Mouse (Mus musculus) forebrain, embryonic 11.5 days (tissue): ENCODE measurements around the gene Acot3. TPM values are rescaled to one million over a fixed set of nuclear protein-coding genes. Genes with fewer than 3 reads are reported as not detected.
"Not testable (repeated sequence)": the region's sequence is repeated elsewhere in the genome, so short reads cannot be mapped to it uniquely, and the experiment has no call there.

ENCODE experiments used
- ATAC-seq: fragments of 200-750 bp; cut with Nextera tagmentation; replicated peaks from 2 replicates; pipeline ENCODE4 v1.8.0; 2017; ENCODE audit warnings: moderate TSS enrichment; ENCODE audit not compliant: low FRiP score
- DNase-seq: peaks from one replicate; pipeline ENCODE4 v3.0.0-alpha.2; 2017; ENCODE audit warnings: low spot score
- H3K27ac ChIP-seq: fragments of 300-500 bp; sonication (generic); 2 replicates; pipeline ENCODE4 v1.5.1; 2014; ENCODE audit warnings: low read depth, low read length
- H3K27me3 ChIP-seq: fragments of 300-500 bp; sonication (generic); 2 replicates; pipeline ENCODE4 v1.6.1; 2014; ENCODE audit warnings: mild to moderate bottlenecking, low read length, mixed read lengths; ENCODE audit not compliant: control insufficient read depth, insufficient read depth
- H3K36me3 ChIP-seq: fragments of 300-500 bp; sonication (generic); 2 replicates; pipeline ENCODE4 v1.6.1; 2014; ENCODE audit warnings: mild to moderate bottlenecking, low read length, moderate library complexity, mixed read lengths; ENCODE audit not compliant: control insufficient read depth, insufficient read depth
- H3K4me1 ChIP-seq: fragments of 300-500 bp; sonication (generic); replicated peaks from 2 replicates; pipeline ENCODE4 v1.6.1; 2014; ENCODE audit warnings: low read length, mixed read lengths; ENCODE audit not compliant: control insufficient read depth, insufficient read depth
- H3K4me2 ChIP-seq: fragments of 300-500 bp; sonication (generic); 2 replicates; pipeline ENCODE4 v1.6.1; 2014; ENCODE audit warnings: low read depth, mild to moderate bottlenecking, low read length, moderate library complexity, mixed read lengths; ENCODE audit not compliant: severe bottlenecking
- H3K4me3 ChIP-seq: fragments of 300-500 bp; sonication (generic); 2 replicates; pipeline ENCODE4 v1.5.1; 2014; ENCODE audit warnings: low read depth, low read length
- H3K9ac ChIP-seq: fragments of 300-500 bp; sonication (generic); 2 replicates; pipeline ENCODE4 v1.6.1; 2014; ENCODE audit warnings: low read length
- H3K9me3 ChIP-seq: fragments of 300-500 bp; sonication (generic); 2 replicates; pipeline ENCODE4 v1.6.1; 2016; ENCODE audit warnings: low read length, mixed read lengths; ENCODE audit not compliant: control insufficient read depth
- WGBS: fragments of 180-500 bp; shearing (Covaris S2); extraction: QIAGEN DNeasy Blood & Tissue Kit; methylation state at CpG from one replicate; pipeline ENCODE4 v1.1.7; 2014; 5-methylcytosine and 5-hydroxymethylcytosine counted together
- polyA plus RNA-seq: library from polyadenylated mRNA; unstranded; fragments of >200 nt; fragmentation: Nextera tagmentation; extraction: Ambion mirVana; gene quantifications from 2 replicates; pipeline ENCODE4 v1.2.1, GENCODE M21; 2014

Acot3 gene
- polyA plus RNA-seq, 1 experiment from 2014 or later: 0.23 TPM

- peak; percentile 72 for DNase-seq
- H3K36me3 ChIP-seq, H3K9me3 ChIP-seq, H3K4me1 ChIP-seq, H3K27me3 ChIP-seq, H3K27ac ChIP-seq: not testable (repeated sequence)
- Histone ChIP-seq H3K4me2 (peak within 1 kb of the TSS; percentile 85), H3K9ac (peak within 1 kb of the TSS; percentile 65), H3K4me3 (peak within 1 kb of the TSS; percentile 44)
- under 1% methylated on average over 74 of the region's 80 CpGs for WGBS
- peak; percentile 46; the same call in 1 of the 2 replicates for ATAC-seq
Observed at GRCm38 (mm10) chr12:84100604-84101492, 48.9 kb downstream of the Acot3 start, which contains the start of gene Acot6. Gene Acot6, plus strand, starts transcription at chr12:84100654.

- Histone ChIP-seq H3K4me3 (peak overlapping the region; percentile 44), H3K9me3 (no peaks in the 10 kb centered on the region), H3K4me1 (no peaks in the 10 kb centered on the region), H3K27ac (no peak overlapping the region), H3K36me3 (no peaks in the 10 kb centered on the region), H3K9ac (no peak overlapping the region), H3K27me3 (no peaks in the 10 kb centered on the region), H3K4me2 (peak overlapping the region; percentile 85)
- ATAC-seq (no peak), DNase-seq (no peak)
- WGBS: 58% methylated on average over 2 of the region's 2 CpGs
Observed at GRCm38 (mm10) chr12:84101493-84101845, 49.5 kb downstream of the Acot3 start.

GRCm38 (mm10) chr12:84107012-84107411 is 55.1 kb downstream of the Acot3 start:
- H3K4me3 ChIP-seq: no peak overlapping the region
- no peak overlapping the region for H3K27ac ChIP-seq
- ATAC-seq (no peak), DNase-seq (peak; percentile 13)
- 87% methylated on average over 3 of the region's 3 CpGs for WGBS
- no peaks in the 10 kb centered on the region for H3K36me3 ChIP-seq
- no peak overlapping the region for H3K4me2 ChIP-seq
- H3K9ac ChIP-seq: no peak overlapping the region
- H3K27me3 ChIP-seq: no peaks in the 10 kb centered on the region
- H3K9me3 ChIP-seq: no peaks in the 10 kb centered on the region
- no peaks in the 10 kb centered on the region for H3K4me1 ChIP-seq

DNA sequence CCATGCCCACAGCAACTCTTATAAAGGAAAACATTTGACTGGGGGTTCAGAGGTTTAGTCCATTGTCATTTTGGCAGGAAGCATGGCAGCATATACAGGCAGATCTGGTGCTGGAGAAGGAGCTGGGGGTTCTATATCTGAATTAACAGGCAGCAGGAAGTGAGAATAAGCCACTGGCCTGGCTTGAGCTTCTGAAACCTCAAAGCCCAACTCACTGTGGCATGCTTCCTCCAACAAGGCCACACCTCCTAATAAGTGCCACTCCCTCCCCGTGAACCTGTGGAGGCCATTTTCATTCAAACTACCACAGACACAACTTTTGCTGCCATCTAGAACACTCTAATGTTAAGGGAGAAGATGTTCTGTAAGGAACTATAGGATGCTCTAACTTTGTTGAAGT is 55.7 kb downstream of the Acot3 start:
- Histone ChIP-seq H3K9me3 (no peaks in the 10 kb centered on the region), H3K4me3 (no peak overlapping the region), H3K27me3 (no peaks in the 10 kb centered on the region), H3K27ac (no peak overlapping the region), H3K4me2 (no peak overlapping the region), H3K9ac (no peak overlapping the region), H3K36me3 (no peaks in the 10 kb centered on the region), H3K4me1 (no peaks in the 10 kb centered on the region)
- ATAC-seq: no peak
- WGBS: 78% methylated on average over 1 of the region's 1 CpGs
- peak; percentile 33 for DNase-seq

GRCm38 (mm10) chr12:84109924-84110323 is 58.0 kb downstream of the Acot3 start:
- no peaks in the 10 kb centered on the region for H3K36me3 ChIP-seq
- WGBS: 87% methylated on average over 1 of the region's 1 CpGs
- H3K4me1 ChIP-seq: peaks cover 1% of the 10 kb centered on the region; the same call in 1 of the 2 replicates

More at GRCm38 (mm10) chr12:84109924-84110323, 58.0 kb downstream of the Acot3 start:
- H3K27me3 ChIP-seq: no peaks in the 10 kb centered on the region
- H3K4me3 ChIP-seq: no peak overlapping the region
- ATAC-seq (no peak), DNase-seq (no peak)
- H3K4me2 ChIP-seq: no peak overlapping the region
- no peak overlapping the region for H3K9ac ChIP-seq
- no peaks in the 10 kb centered on the region for H3K9me3 ChIP-seq
- H3K27ac ChIP-seq: no peak overlapping the region

Other genes starting within 250 kb of the Acot3 start
- 33.3 and 34.4 TPM in 2 replicates for gene Numb, start 130.2 kb upstream of the Acot3 start, polyA plus RNA-seq
- 18.0 and 20.0 TPM in 2 replicates for gene Riox1, start 101.5 kb upstream of the Acot3 start, polyA plus RNA-seq
- gene Heatr4, start 67.3 kb upstream of the Acot3 start, polyA plus RNA-seq: not detected in 2 replicates
- 12.2 and 12.7 TPM in 2 replicates for gene Acot2, start 64.3 kb upstream of the Acot3 start, polyA plus RNA-seq
- gene Acot1, start 42.7 kb upstream of the Acot3 start, polyA plus RNA-seq: 34.1 and 42.7 TPM in 2 replicates
- gene Acot4, start 13.8 kb upstream of the Acot3 start, polyA plus RNA-seq: 0.31 TPM in 1 of 2 replicates, not detected in the other
- gene Gm49366, start 13.2 kb upstream of the Acot3 start, polyA plus RNA-seq: not detected in 2 replicates
- not detected in 2 replicates for gene Acot5, start 17.2 kb downstream of the Acot3 start, polyA plus RNA-seq
- gene Acot6, start 48.5 kb downstream of the Acot3 start, polyA plus RNA-seq: 1.5 and 1.8 TPM in 2 replicates
- 6.1 and 6.8 TPM in 2 replicates for gene Dnal1, start 62.2 kb downstream of the Acot3 start, polyA plus RNA-seq
- 1.9 and 2.8 TPM in 2 replicates for gene Pnma1, start 96.3 kb downstream of the Acot3 start, polyA plus RNA-seq
- gene Elmsan1, start 166.7 kb downstream of the Acot3 start, polyA plus RNA-seq: 7.6 and 9.6 TPM in 2 replicates
- gene Ptgr2, start 233.1 kb downstream of the Acot3 start, polyA plus RNA-seq: 13.8 and 14.3 TPM in 2 replicates